Mouse (Mus musculus): ENCODE results near the gene Amph. TPM values are rescaled to one million over a fixed set of nuclear protein-coding genes. Genes with fewer than 3 reads are reported as not detected.
A peak's percentile ranks its signal among the peaks of the same experiment; 100 is the strongest.
"Not testable (repeated sequence)": the region's sequence is repeated elsewhere in the genome, so short reads cannot be mapped to it uniquely, and the experiment has no call there.

The Amph gene
- 5.3 and 5.9 TPM in 2 replicates for total RNA-seq (2021)
- long read RNA-seq, experiment 1, partial matches to known transcripts, result 3 of 7 reads
- long read RNA-seq, experiment 1, other reads (novel, unspliced or antisense), result 0 of 7 reads
- long read RNA-seq, experiment 2, partial matches to known transcripts, result 0 of 2 reads
- long read RNA-seq, experiment 2, other reads (novel, unspliced or antisense), result 0 of 2 reads

- DNase-seq, result peak; percentile 75
Measured at GRCm38 (mm10) chr13:18948171-18949028, at the start of gene Amph. Gene Amph, plus strand, starts transcription at chr13:18948205.

DNA sequence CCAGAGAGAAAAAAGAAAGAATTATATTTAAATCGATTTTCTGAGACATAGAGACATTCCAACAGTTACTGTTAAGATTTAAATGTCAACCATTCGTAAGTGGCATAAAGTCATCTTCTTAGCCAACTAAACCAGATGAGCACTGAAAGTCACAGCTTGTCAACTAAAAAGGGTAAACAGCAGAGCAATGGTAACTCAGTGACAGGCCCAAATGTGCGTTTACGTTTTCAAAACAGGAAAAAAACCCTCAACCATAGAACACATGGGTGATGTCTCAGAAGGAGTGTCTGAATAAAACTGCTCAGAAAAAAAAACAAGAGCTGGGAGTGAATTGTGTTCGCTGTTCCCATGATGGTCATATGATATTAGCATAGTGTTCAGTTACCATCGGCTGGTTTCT lies 44.4 kb upstream of the Amph start:
- DNase-seq, result no peak

DNA sequence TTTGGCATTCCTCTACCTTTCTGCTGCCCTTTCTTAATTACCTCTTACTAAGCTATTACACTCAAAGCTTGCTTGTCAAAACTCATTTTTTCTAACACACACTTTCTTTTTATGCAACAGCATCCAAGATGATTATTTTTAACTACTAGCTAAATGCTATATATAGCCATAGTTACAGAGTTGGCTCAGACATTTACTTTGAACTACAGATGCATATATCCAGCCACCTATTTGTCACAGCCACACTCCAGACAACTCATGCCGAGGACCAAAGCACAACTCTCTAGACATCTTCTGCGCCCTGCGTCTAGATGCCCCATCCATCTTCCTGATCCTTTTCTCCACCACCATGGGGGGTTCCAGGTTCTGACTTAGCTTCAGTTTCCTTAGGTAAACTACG lies 33.2 kb upstream of the Amph start:
- no peak for DNase-seq

DNA sequence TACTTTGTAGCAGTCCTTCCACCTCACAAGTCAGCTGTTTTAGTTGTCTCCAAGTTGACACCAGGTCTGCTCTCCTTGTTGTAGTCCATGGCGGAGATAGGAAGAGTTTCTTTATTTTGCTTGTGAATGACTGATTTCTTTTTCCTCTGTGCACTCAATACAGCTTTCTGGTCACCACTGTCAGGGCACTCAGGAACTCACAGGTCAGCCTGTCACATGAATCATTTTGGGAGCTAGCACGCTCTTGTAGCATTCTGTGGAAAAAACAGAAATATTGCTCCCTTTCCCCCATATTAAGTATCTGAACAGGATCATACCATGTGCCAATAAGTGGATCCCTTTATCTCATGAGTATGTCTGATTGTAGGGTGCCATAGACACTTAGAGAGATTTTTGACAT lies 14.8 kb upstream of the Amph start:
- DNase-seq, result not testable (repeated sequence)

GRCm38 (mm10) chr13:18947686-18948085 lies 319 bp upstream of the Amph start:
- no peak for DNase-seq

- no peak for DNase-seq
Measured at GRCm38 (mm10) chr13:18949029-18949350, 985 bp downstream of the Amph start.

DNA sequence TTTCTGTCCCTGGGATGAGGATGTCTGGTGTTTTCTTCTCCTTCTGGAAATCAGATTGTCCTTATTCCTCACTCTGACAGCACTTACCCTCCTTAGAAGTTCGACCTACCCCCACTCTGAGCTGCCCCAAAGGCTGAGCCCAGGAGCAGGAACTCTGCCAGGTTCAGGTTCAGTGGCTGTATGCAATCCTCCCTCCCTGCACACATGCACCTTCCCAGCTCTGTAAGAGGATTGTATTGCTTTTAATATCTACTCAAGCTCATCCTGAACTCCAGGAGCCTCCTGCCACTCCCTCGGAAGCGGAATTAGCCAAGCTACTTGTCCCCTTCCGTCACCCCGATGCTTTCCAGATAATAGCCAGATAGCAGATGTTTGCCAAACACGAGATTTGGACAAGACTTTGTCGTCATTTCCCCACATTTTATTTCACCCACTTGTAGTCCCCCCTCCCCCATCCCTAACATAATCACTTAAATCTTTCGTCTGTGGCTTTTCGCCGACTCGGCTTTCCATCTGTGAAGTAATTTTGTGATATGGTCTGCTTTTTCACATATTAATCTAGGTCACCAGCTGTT lies 1.7 kb downstream of the Amph start:
- DNase-seq, result no peak

DNA sequence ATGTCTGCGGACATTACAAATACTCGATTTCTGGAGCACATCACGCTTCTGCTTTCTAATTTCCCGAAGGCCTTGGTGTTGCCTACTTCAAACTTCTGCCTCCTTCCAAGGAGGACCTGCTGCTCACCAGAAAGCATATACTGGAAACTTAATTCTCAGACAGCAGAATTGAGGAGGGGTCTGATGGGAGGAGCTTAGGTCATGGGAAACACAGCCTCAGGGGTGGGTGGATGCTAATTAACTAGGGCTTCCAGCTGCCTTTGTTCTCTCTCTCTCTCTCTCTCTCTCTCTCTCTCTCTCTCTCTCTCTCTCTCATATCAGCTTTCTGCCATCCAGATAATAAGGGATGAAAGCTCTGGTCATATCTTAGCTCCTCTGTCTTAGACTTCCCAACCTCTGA lies 5.6 kb downstream of the Amph start:
- no peak for DNase-seq

- DNase-seq, result peak; percentile 10
Measured at GRCm38 (mm10) chr13:18956065-18956913, 8.3 kb downstream of the Amph start.

- DNase-seq, result no peak
Measured at GRCm38 (mm10) chr13:18957028-18957427, 9.0 kb downstream of the Amph start.

DNA sequence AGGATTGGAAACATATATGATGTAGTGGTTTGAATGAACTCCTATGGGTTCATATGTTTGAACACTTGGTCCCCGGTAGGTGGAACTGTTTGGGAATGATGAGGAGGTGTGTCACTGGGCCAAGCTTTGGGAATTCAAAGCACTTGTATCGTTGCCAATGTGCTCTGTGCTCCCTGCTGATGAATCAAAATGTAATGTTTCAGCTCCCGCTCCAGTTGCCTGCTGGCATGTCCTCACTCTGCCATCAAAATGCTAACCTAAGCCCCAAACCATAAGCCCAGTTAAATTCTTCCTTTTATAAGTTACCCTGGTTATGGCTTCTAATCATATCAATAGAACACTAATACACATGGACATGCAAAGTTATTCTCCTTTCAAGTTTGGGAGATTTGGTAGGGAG lies 24.6 kb downstream of the Amph start:
- DNase-seq, result no peak

- DNase-seq, result no peak
Measured at GRCm38 (mm10) chr13:18974351-18974750, 26.3 kb downstream of the Amph start.

DNA sequence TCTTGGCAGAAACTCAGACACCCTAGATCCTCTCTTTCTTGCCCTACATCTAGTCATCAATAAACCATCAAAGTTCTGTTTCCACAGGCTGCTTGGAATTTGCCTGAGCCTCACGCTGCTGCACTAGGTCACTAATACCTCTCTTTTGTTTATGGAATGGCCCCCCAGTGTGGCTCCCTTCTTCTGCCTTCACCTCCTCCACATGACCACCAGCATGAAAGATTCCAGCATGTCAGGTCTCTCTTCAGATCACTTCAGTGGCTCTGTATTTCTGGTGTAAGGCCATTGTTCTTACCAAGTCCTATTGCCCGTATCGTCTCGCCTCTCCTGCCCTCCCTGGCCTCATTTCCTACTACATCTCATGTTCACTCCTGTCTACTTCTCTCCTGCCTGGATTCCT lies 39.3 kb downstream of the Amph start:
- no peak for DNase-seq

DNA sequence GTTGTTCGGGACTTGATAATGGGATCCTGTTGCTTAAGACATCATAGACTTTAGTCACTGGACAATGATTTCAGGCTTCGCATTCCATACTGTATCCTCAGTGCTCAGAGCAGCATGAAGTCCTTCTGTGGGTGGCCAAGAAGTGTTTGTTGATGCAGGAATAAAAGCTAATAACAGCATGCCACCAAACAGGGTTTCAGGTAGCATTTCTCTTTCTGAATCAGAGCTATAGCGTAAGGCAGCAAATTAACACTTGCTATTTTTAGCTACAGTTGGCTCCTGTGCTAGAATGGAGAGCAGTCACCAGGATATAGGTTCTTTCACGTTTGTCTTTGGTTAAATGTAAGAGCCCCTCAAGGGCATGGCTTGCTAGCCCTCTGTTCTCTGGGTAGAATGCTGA lies 40.3 kb downstream of the Amph start:
- DNase-seq, result no peak

- DNase-seq, result no peak
Measured at GRCm38 (mm10) chr13:18989185-18989714, 41.2 kb downstream of the Amph start.

DNA sequence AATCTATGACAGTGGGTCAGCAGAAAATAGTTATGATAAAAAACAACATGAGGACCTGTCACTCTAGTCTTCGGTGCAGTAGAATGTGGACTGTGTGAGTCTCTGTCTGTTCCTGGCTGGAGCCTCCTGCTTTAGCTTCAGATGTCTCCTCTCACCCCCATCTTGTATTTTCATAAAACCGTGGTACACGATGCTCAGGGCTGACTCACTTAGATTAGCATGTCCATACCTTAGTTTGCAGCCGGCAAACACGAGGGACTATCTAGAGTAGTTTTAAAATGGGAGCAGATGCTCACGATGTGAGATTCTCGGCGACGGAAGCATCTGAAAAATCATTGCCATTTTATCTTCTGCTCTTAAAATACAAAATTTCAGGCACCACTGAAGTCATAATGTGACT lies 54.5 kb downstream of the Amph start:
- DNase-seq, result no peak

- DNase-seq, result no peak
Measured at GRCm38 (mm10) chr13:19004406-19004805, 56.4 kb downstream of the Amph start.

DNA sequence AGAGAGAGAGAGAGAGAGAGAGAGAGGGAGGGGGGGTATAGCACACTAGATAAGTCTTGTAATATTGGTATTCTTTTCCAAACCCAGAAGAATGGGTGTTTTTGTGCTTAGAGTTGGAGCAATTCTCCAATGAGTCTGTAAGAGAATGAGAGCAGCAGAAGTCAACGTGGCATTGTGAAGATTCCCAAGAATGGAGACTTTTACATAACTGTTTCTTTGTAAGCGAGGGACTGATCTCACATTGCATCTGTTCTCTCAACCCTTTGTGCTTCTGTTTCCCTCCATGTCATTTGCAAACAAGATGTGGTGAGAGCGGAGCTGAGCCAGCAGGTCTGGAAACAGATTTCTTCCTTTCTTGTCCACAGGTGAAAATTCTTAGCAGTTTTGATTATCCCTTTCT lies 60.4 kb downstream of the Amph start:
- DNase-seq, result no peak

DNA sequence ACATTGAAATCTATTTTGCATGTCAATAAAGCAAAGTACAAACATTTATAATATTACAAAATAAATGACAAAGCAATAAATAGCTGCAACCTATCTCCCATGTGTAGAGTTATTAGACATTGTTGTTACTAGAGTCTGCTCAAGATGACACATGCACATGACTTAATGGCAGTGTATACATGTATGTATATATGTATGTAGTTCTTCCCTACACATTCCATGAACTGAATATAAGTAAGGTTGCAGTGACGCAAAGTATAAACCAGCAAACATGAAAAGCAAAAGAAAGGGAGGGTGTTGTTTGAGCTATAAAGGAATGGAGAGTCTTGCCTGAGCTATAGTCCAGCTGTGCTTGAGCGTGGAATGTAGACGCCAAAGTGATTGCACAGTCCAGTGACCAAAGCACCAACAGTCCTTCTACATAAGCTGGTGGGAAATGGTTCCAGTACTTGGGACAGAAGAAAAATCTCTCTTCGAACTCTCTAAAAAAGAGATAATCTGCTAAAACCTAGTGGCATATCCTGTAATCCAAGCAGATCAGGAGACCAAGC lies 66.9 kb downstream of the Amph start:
- no peak for DNase-seq

- DNase-seq, result no peak
Measured at GRCm38 (mm10) chr13:19021529-19021928, 73.5 kb downstream of the Amph start.

DNA sequence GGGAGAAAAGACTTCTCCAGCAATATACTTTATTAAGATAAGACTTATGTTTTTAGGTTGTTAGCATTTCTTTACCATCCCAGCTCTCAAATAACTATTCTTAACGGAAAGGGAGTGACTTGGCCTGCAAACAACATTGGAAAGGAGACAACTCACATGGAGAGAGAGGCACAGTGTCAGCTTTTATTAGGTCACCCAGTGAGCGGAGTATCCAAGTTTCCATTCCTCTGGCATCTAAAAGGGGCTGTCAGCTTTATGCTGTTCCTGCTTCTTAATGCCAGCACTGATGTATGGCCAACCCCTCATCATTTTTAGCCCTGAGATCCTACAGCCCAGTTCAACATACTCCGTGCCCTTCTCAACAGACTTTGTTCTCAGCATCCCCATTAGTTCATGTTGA lies 74.3 kb downstream of the Amph start:
- no peak for DNase-seq

DNA sequence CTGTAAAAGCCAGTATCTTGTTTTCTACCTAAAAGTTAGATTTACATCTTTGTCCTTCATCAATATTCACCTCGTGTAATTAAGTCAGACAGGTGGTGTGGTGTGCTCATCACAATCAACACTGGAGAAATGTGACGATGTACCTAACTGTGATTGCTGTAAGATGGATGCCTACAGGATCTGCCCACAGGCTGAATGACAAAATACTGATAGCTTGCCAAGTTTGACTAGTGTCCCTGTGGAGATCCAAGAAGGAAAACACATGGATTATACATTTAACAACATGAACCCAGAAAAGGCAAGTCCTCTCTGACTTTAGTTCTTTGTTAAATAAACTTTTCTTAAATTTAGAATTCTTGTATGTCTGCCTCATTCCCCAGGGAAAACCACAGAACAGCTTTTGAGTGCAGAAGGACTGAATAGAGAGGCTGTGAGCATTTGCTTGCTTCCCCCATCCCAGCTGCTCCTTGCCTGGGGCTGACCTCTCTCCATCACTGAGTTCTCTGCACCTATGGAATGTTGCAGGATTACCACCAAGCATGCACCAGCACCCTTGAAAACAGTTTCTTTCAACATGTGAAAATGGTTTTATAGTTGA lies 77.2 kb downstream of the Amph start:
- no peak for DNase-seq

All from adrenal gland, postnatal 14 days (tissue).